Mouse (Mus musculus): ENCODE results near the gene Tmem51. TPM values are rescaled to one million over a fixed set of nuclear protein-coding genes. Genes with fewer than 3 reads are reported as not detected.
"Not testable (repeated sequence)": the region's sequence is repeated elsewhere in the genome, so short reads cannot be mapped to it uniquely, and the experiment has no call there.

Tmem51 gene
- polyA plus RNA-seq, 1 experiment from 2014 or later: 12.3 TPM

DNA sequence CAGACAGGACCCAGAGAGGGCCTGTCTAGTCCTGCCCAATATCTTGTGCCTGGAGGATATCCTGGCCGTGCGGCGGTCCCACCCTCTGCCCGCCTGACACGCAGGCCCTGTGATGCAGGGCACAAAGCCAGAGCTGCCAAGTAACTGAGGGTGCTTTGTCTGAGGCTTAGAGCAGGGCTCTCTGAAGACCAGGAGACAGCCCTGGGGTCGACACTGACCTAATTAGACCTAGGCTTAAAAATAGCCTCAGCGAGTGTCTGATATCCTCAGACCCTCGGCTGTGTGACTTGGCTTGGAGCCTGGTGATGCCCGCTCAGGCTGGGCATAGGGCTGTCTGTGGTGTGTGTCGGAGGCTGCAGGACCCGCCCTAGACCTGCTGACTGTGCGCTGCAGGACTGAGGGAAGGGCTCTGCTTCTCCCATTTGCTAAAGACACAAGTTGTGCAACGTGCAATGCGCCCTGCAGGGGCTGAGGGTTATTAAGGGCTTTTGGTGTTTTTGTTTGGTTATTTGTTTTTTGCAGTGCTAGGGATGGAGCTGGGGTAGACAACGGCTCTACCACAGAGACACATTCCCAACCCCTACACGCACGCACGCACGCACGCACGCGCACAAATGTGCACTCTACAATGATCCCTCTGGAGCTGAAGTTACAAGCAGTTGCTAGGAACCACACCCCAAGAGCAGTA lies 26.4 kb downstream of the Tmem51 start:
- Histone ChIP-seq H3K4me3 (ENCODE audit: low read depth, low read length) (no peak overlapping the region), H3K27me3 (ENCODE audit: control insufficient read depth, insufficient read depth, low read length) (no peaks in the 10 kb centered on the region), H3K36me3 (ENCODE audit: control insufficient read depth, insufficient read depth, low read length) (no peaks in the 10 kb centered on the region), H3K4me1 (ENCODE audit: control insufficient read depth, insufficient read depth, low read length) (no peaks in the 10 kb centered on the region), H3K27ac (ENCODE audit: low read depth, low read length) (no peak overlapping the region), H3K9me3 (ENCODE audit: control insufficient read depth, low read length) (no peaks in the 10 kb centered on the region), H3K4me2 (no peak overlapping the region), H3K9ac (ENCODE audit: low read length) (no peak overlapping the region)
- no peak for DNase-seq (ENCODE audit: low spot score, missing footprints)
- WGBS: 88% methylated on average over 22 of the region's 22 CpGs
- ATAC-seq (ENCODE audit: low FRiP score): no peak

DNA sequence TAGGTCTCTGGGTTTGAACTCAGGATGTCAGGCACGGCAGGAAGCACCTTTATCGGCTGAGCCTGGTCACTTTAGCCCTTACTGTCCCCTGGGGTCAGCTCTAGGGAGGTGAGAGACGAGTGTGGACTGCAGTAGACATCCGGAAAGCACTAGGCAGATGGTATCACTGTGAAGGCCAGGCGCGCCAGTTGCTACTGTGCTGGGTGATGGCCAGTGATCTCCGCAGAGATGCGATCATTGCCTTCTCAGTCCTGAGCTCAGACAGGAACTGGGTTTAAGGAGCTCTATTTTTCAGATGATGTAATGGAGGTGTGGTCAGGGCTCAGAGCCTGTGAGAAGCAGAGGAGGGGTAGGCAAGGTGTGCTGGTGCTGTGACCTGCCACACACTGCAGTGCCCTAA lies 28.5 kb downstream of the Tmem51 start:
- 87% methylated on average over 8 of the region's 8 CpGs for WGBS
- Histone ChIP-seq H3K27ac (ENCODE audit: low read depth, low read length) (no peak overlapping the region), H3K27me3 (ENCODE audit: control insufficient read depth, insufficient read depth, low read length) (no peaks in the 10 kb centered on the region), H3K36me3 (ENCODE audit: control insufficient read depth, insufficient read depth, low read length) (no peaks in the 10 kb centered on the region), H3K9me3 (ENCODE audit: control insufficient read depth, low read length) (no peaks in the 10 kb centered on the region), H3K4me1 (ENCODE audit: control insufficient read depth, insufficient read depth, low read length) (no peaks in the 10 kb centered on the region), H3K4me2 (no peak overlapping the region), H3K4me3 (ENCODE audit: low read depth, low read length) (no peak overlapping the region), H3K9ac (ENCODE audit: low read length) (no peak overlapping the region)
- ATAC-seq (ENCODE audit: low FRiP score): no peak
- DNase-seq (ENCODE audit: low spot score, missing footprints): no peak

DNA sequence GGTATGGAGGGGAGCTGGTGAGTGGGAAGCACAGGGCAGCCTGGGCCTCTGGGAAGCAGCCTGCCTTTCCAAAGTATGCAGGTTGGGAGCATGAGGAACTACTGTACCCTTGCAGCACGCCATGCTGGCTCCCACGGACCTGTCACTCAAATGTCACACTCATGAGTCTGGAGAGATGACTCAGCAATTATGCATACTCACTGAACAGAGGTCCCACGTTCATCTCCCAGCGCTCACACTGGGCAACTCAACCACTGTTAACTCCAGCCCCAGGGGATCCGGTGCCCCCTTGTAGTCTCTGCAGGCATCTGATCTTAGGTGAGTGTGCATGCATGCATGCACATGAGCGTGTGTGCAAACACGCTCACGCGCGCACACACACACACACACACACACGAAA lies 29.5 kb downstream of the Tmem51 start:
- Histone ChIP-seq H3K4me3 (ENCODE audit: low read depth, low read length) (no peak overlapping the region), H3K9me3 (ENCODE audit: control insufficient read depth, low read length) (no peaks in the 10 kb centered on the region), H3K4me2 (no peak overlapping the region), H3K27me3 (ENCODE audit: control insufficient read depth, insufficient read depth, low read length) (no peaks in the 10 kb centered on the region), H3K27ac (ENCODE audit: low read depth, low read length) (no peak overlapping the region), H3K36me3 (ENCODE audit: control insufficient read depth, insufficient read depth, low read length) (no peaks in the 10 kb centered on the region), H3K9ac (ENCODE audit: low read length) (no peak overlapping the region), H3K4me1 (ENCODE audit: control insufficient read depth, insufficient read depth, low read length) (no peaks in the 10 kb centered on the region)
- DNase-seq (ENCODE audit: low spot score, missing footprints): no peak
- 86% methylated on average over 11 of the region's 11 CpGs for WGBS
- ATAC-seq (ENCODE audit: low FRiP score): no peak

DNA sequence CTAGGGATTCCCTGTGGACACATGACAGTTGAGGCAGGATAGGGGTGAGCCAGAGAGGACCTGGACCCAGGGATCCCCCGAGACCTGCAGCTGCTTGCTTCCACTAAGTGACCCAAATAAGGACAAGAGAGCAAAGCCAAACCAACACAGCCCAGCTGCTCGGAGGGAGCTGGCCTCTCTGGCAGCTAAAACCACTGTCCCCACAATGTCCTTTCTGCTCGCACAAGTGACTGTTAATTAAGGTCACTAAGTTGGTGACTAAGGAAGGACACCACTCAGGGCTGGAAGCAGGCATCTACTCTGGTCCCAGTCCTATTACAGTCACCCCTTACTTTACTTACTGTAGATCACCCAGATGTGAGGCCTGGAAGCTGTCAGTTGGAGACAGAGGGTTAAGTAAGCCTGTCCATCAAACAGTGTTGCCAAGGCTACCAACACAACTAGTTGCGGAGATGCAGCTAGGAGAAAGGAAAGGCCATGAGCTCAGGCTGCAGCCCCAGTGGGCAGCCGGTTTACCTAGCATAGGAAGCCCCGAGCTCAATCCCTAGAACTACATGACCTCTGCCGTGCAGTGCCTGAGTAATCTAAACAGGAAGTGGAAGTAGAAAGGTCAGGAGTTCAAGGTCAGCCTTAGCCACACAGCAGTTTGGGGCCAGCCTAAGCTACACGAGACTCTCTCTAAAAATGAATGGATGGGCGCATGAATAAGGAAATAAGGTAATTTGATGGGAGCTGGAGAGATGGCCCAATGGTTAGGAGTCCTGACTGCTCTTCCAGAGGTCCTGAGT lies 30.2 kb downstream of the Tmem51 start:
- Histone ChIP-seq H3K9me3 (ENCODE audit: control insufficient read depth, low read length) (no peaks in the 10 kb centered on the region), H3K9ac (ENCODE audit: low read length) (no peak overlapping the region), H3K36me3 (ENCODE audit: control insufficient read depth, insufficient read depth, low read length) (no peaks in the 10 kb centered on the region), H3K27ac (ENCODE audit: low read depth, low read length) (no peak overlapping the region), H3K4me2 (no peak overlapping the region), H3K4me1 (ENCODE audit: control insufficient read depth, insufficient read depth, low read length) (no peaks in the 10 kb centered on the region), H3K27me3 (ENCODE audit: control insufficient read depth, insufficient read depth, low read length) (no peaks in the 10 kb centered on the region), H3K4me3 (ENCODE audit: low read depth, low read length) (no peak overlapping the region)
- 52% methylated on average over 9 of the region's 9 CpGs for WGBS
- no peak for ATAC-seq (ENCODE audit: low FRiP score)
- no peak for DNase-seq (ENCODE audit: low spot score, missing footprints)

DNA sequence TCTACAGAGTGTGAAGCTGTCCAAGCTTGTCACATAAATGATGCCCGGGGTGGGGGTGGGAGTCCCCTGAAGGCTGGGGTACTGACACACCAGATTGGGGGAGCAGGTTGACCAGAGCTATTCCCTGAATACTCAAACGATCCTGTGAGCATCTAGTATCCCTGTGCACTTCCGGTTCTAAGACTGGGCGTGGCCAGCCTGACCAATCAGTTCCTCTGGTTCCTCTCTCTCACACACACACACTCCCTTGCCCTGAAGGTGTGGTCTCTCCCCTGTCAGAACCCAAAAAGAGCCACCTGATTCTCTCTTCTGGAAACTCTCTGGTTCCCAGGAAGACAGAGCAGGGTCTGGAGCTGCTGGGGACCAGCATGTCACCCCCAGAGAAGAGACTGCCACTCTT lies 30.8 kb downstream of the Tmem51 start:
- no peaks in the 10 kb centered on the region for H3K36me3 ChIP-seq (ENCODE audit: control insufficient read depth, insufficient read depth, low read length)
- no peak overlapping the region for H3K4me3 ChIP-seq (ENCODE audit: low read depth, low read length)
- 72% methylated on average over 4 of the region's 4 CpGs for WGBS
- no peaks in the 10 kb centered on the region for H3K9me3 ChIP-seq (ENCODE audit: control insufficient read depth, low read length)
- no peaks in the 10 kb centered on the region for H3K4me1 ChIP-seq (ENCODE audit: control insufficient read depth, insufficient read depth, low read length)
- H3K27ac ChIP-seq (ENCODE audit: low read depth, low read length): no peak overlapping the region
- ATAC-seq (ENCODE audit: low FRiP score) (no peak), DNase-seq (ENCODE audit: low spot score, missing footprints) (no peak)
- no peaks in the 10 kb centered on the region for H3K27me3 ChIP-seq (ENCODE audit: control insufficient read depth, insufficient read depth, low read length)
- H3K9ac ChIP-seq (ENCODE audit: low read length): no peak overlapping the region
- no peak overlapping the region for H3K4me2 ChIP-seq

DNA sequence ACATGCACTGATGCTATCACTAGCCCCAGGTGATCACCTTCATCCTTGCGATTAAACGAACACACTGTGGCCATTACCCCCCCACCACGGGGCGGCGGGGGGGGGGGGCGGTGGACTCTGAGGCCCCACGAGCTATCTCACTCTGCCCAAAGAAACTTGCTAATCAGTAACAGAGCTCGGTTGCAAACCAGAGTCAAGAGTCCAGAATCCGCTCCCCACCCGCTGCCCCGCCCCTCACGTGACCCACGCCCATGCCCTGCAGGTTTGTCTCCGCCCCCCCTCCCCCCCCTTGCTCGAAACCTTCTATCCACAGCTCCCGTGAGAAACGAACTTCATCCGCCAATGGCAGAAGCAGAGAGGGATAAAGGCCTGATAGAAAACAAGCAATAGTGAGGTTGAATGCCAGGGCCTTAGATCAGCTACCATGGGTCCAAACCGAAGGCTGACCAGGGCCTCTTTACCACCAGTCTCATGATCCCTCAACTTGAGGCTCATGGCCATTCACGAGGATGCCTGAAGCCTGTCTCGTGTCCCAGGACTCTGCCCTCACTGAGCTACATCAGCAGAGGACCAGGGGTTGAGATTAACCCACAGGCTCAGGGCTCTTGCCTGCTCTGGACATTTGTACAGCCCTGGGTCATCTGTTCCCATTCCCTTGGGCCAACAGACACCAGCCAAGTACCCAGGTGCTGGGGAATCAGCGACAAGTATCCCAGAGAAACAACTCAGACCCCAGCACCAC lies 31.5 kb downstream of the Tmem51 start:
- 55% methylated on average over 22 of the region's 22 CpGs for WGBS
- Histone ChIP-seq H3K4me3 (ENCODE audit: low read depth, low read length) (no peak overlapping the region), H3K9ac (ENCODE audit: low read length) (no peak overlapping the region), H3K27me3 (ENCODE audit: control insufficient read depth, insufficient read depth, low read length) (no peaks in the 10 kb centered on the region), H3K4me1 (ENCODE audit: control insufficient read depth, insufficient read depth, low read length) (no peaks in the 10 kb centered on the region), H3K27ac (ENCODE audit: low read depth, low read length) (no peak overlapping the region), H3K36me3 (ENCODE audit: control insufficient read depth, insufficient read depth, low read length) (no peaks in the 10 kb centered on the region), H3K9me3 (ENCODE audit: control insufficient read depth, low read length) (no peaks in the 10 kb centered on the region), H3K4me2 (no peak overlapping the region)
- ATAC-seq (ENCODE audit: low FRiP score) (no peak), DNase-seq (ENCODE audit: low spot score, missing footprints) (no peak)

DNA sequence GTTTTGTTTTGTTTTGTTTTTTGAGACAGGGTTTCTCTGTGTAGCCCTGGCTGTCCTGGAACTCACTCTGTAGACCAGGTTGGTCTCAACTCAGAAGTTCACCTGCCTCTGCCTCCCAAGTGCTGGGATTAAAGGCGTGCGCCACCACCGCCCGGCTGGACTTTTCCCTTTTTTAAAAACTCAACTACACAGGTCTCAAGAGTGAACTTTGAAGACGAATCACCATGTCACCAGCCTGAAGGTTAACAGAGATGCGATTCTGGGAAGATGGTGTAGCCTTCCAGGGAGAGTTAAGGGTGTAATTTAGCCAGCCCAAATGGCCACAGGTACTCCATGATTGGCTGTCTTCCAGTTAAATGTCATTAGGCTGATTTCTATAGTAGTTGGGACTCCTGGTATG lies 32.2 kb downstream of the Tmem51 start:
- ATAC-seq (ENCODE audit: low FRiP score); H3K9ac ChIP-seq (ENCODE audit: low read length); H3K9me3 ChIP-seq (ENCODE audit: control insufficient read depth, low read length); H3K27me3 ChIP-seq (ENCODE audit: control insufficient read depth, insufficient read depth, low read length); H3K27ac ChIP-seq (ENCODE audit: low read depth, low read length); H3K36me3 ChIP-seq (ENCODE audit: control insufficient read depth, insufficient read depth, low read length); H3K4me2 ChIP-seq; H3K4me1 ChIP-seq (ENCODE audit: control insufficient read depth, insufficient read depth, low read length); DNase-seq (ENCODE audit: low spot score, missing footprints); H3K4me3 ChIP-seq (ENCODE audit: low read depth, low read length): not testable (repeated sequence)
- WGBS: 96% methylated on average over 6 of the region's 6 CpGs

DNA sequence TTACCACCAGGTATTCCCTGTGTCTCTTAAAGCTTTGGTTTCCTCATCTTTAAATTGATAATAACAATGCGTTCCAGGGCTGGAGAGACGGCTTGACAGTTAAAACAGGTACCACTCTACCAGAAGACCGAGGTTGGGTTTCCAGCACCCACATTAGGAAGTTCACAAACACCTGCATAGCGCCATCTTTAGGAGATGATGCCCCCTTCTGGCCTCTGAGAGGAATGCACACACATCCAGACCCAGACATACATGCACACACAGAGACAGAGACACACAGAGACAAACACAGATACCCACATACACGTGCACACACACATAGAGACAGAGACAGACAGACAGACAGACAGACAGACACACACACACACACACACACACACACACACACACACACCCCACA lies 34.1 kb downstream of the Tmem51 start:
- Histone ChIP-seq H3K9ac (ENCODE audit: low read length) (no peak overlapping the region), H3K4me1 (ENCODE audit: control insufficient read depth, insufficient read depth, low read length) (no peaks in the 10 kb centered on the region), H3K4me2 (no peak overlapping the region), H3K27me3 (ENCODE audit: control insufficient read depth, insufficient read depth, low read length) (no peaks in the 10 kb centered on the region), H3K4me3 (ENCODE audit: low read depth, low read length) (no peak overlapping the region), H3K36me3 (ENCODE audit: control insufficient read depth, insufficient read depth, low read length) (no peaks in the 10 kb centered on the region), H3K27ac (ENCODE audit: low read depth, low read length) (no peak overlapping the region), H3K9me3 (ENCODE audit: control insufficient read depth, low read length) (no peaks in the 10 kb centered on the region)
- DNase-seq (ENCODE audit: low spot score, missing footprints) (no peak), ATAC-seq (ENCODE audit: low FRiP score) (no peak)
- 92% methylated on average over 5 of the region's 5 CpGs for WGBS

DNA sequence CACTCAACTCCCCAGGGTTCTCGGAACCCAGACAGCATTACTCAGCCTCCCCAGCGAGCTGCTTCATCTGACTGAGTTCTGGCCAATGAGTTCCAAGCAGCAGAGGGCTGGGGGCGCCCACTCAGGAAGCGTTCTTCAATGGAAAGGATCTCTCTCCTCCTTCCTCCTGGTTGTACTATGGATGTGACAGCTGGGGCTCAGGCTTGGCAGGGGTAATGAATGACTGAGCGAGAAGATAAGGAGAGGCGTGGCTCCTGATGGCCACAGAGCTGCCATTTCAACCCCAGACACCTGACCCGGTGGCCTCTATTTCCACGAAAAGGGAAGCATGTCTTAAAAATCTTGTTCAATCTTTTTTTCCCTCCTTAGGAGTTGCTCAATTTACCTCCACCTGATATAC lies 35.7 kb downstream of the Tmem51 start:
- ATAC-seq (ENCODE audit: low FRiP score) (no peak), DNase-seq (ENCODE audit: low spot score, missing footprints) (no peak)
- no peak overlapping the region for H3K9ac ChIP-seq (ENCODE audit: low read length)
- H3K36me3 ChIP-seq (ENCODE audit: control insufficient read depth, insufficient read depth, low read length): no peaks in the 10 kb centered on the region
- H3K4me1 ChIP-seq (ENCODE audit: control insufficient read depth, insufficient read depth, low read length): no peaks in the 10 kb centered on the region
- H3K9me3 ChIP-seq (ENCODE audit: control insufficient read depth, low read length): no peaks in the 10 kb centered on the region
- no peak overlapping the region for H3K27ac ChIP-seq (ENCODE audit: low read depth, low read length)
- H3K4me3 ChIP-seq (ENCODE audit: low read depth, low read length): no peak overlapping the region
- H3K27me3 ChIP-seq (ENCODE audit: control insufficient read depth, insufficient read depth, low read length): no peaks in the 10 kb centered on the region
- 74% methylated on average over 8 of the region's 8 CpGs for WGBS
- no peak overlapping the region for H3K4me2 ChIP-seq

All from midbrain, embryonic 11.5 days (tissue).